Mouse (Mus musculus) lung, postnatal 0 days (tissue): ENCODE measurements at regions not wholly inside any gene's neighbourhood (a gene's known extent, or its start where the extent isn't known, plus 50 kb on each side); places are given as distances from the start of the nearest gene placed in this dataset.

ENCODE experiments used
- CTCF ChIP-seq: IDR thresholded peaks from 2 replicates; pipeline ENCODE4 v1.5.1; 2016; ENCODE audit warnings: antibody characterized with exemption, mild to moderate bottlenecking
- EP300 ChIP-seq: IDR thresholded peaks from 2 replicates; pipeline ENCODE4 v1.6.1; 2016; ENCODE audit warnings: antibody characterized with exemption, mild to moderate bottlenecking, control low read depth

DNA sequence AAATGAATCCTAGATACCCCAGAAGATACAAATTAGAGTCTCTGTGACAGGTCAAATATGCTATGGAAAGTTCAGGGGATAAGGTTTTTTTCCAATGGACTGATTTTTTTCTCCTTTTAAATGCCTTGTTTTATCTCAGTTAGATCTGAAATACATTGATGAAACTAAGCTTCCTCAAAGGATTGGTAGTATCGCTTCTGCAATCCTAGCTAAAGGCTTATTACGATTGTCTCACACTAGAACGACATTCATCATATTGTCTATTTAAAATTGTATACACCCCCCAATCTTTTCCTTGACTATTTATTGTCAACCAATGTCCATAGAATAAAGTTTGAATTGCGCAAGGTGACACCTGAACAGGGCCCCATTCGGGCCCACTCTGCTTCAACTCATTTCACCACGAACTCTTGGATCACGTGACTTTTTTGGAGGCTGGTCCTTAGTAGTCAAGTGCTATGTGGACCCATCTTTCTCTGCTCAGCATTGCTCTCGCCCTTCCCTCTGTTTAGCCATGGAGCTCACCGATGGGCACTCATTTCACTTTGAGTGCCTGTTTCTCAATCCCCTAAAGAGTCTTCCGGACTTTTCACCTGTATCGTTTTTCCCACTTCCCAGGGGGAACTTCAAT is 85.6 kb upstream of the Ednrb start:
- no peak for TF ChIP-seq CTCF
- no peak for TF ChIP-seq EP300
